Mouse (Mus musculus) lung, embryonic 14.5 days (tissue): Measurements from ENCODE around the gene Smim11. TPM values are rescaled to one million over a fixed set of nuclear protein-coding genes. Genes with fewer than 3 reads are reported as not detected.

Experiments used
- ATAC-seq: fragments of 200-750 bp; cut with Nextera tagmentation; 2 replicates; pipeline ENCODE4 v1.8.0; 2017; ENCODE audit warnings: mild to moderate bottlenecking, moderate TSS enrichment, moderate library complexity; ENCODE audit not compliant: insufficient read depth
- DNase-seq: peaks from one replicate; pipeline ENCODE4 v3.0.0-alpha.2; 2015
- H3K27ac ChIP-seq: fragments of 300-500 bp; sonication (generic); 2 replicates; pipeline ENCODE4 v1.5.1; 2014; ENCODE audit warnings: low read depth, mild to moderate bottlenecking, moderate library complexity
- H3K27me3 ChIP-seq: fragments of 300-500 bp; sonication (generic); 2 replicates; pipeline ENCODE4 v1.6.1; 2014; ENCODE audit warnings: low read length, control low read depth; ENCODE audit not compliant: insufficient read depth
- H3K36me3 ChIP-seq: fragments of 300-500 bp; sonication (generic); 2 replicates; pipeline ENCODE4 v1.6.1; 2014; ENCODE audit warnings: control low read depth; ENCODE audit not compliant: insufficient read depth
- H3K4me1 ChIP-seq: fragments of 300-500 bp; sonication (generic); 2 replicates; pipeline ENCODE4 v1.6.1; 2014; ENCODE audit warnings: antibody characterized with exemption, control low read depth; ENCODE audit not compliant: insufficient read depth
- H3K4me2 ChIP-seq: fragments of 300-500 bp; sonication (generic); 2 replicates; pipeline ENCODE4 v1.6.1; 2014; ENCODE audit warnings: mild to moderate bottlenecking
- H3K4me3 ChIP-seq: fragments of 300-500 bp; sonication (generic); 2 replicates; pipeline ENCODE4 v1.5.1; 2014; ENCODE audit warnings: low read depth, low read length
- H3K9ac ChIP-seq: fragments of 300-500 bp; sonication (generic); 2 replicates; pipeline ENCODE4 v1.6.1; 2014
- H3K9me3 ChIP-seq: fragments of 300-500 bp; sonication (generic); 2 replicates; pipeline ENCODE4 v1.6.1; 2016; ENCODE audit warnings: low read depth, low read length, control low read depth
- CTCF ChIP-seq: IDR thresholded peaks from 2 replicates; pipeline ENCODE4 v1.5.1; 2016; ENCODE audit warnings: antibody characterized with exemption, low read depth
- WGBS: fragments of 180-500 bp; shearing (Covaris S2); extraction: QIAGEN DNeasy Blood & Tissue Kit; methylation state at CpG from one replicate; pipeline ENCODE4 v1.1.7; 2014; 5-methylcytosine and 5-hydroxymethylcytosine counted together
- polyA plus RNA-seq: library from polyadenylated mRNA; unstranded; fragments of >200 nt; fragmentation: Nextera tagmentation; extraction: Ambion mirVana; gene quantifications from 2 replicates; pipeline ENCODE4 v1.2.1, GENCODE M21; 2014

The Smim11 gene
- polyA plus RNA-seq, 1 experiment from 2014 or later, result 134 TPM

GRCm38 (mm10) chr16:92286609-92287008 lies 14.5 kb upstream of the Smim11 start:
- no peaks in the 10 kb centered on the region for H3K4me1 ChIP-seq
- H3K36me3 ChIP-seq, result no peaks in the 10 kb centered on the region
- no peak overlapping the region for H3K27ac ChIP-seq
- H3K4me2 ChIP-seq, result no peak overlapping the region
- DNase-seq, result peak; percentile 96
- ATAC-seq, result no peak
- H3K9ac ChIP-seq, result no peak overlapping the region
- WGBS, result 10% methylated on average over 7 of the region's 7 CpGs
- no peak overlapping the region for H3K4me3 ChIP-seq
- no peaks in the 10 kb centered on the region for H3K27me3 ChIP-seq
- peak; percentile 93 for TF ChIP-seq CTCF
- H3K9me3 ChIP-seq, result no peaks in the 10 kb centered on the region

- Histone ChIP-seq H3K9ac (no peak overlapping the region), H3K4me3 (no peak overlapping the region), H3K27me3 (no peaks in the 10 kb centered on the region), H3K36me3 (no peaks in the 10 kb centered on the region), H3K27ac (no peak overlapping the region), H3K4me1 (no peaks in the 10 kb centered on the region), H3K9me3 (no peaks in the 10 kb centered on the region), H3K4me2 (no peak overlapping the region)
- ATAC-seq, result no peak; the same call in 1 of the 2 replicates
- peak; percentile 70 for DNase-seq
- 60% methylated on average over 9 of the region's 9 CpGs for WGBS
- peak; percentile 61 for TF ChIP-seq CTCF
Measured at GRCm38 (mm10) chr16:92288778-92289177, 12.3 kb upstream of the Smim11 start.

- Histone ChIP-seq H3K4me2 (no peak overlapping the region), H3K27me3 (no peaks in the 10 kb centered on the region), H3K4me3 (no peak overlapping the region), H3K27ac (no peak overlapping the region), H3K9me3 (no peaks in the 10 kb centered on the region), H3K36me3 (no peaks in the 10 kb centered on the region), H3K9ac (no peak overlapping the region), H3K4me1 (no peaks in the 10 kb centered on the region)
- no peak for TF ChIP-seq CTCF
- ATAC-seq (no peak), DNase-seq (no peak)
Measured at GRCm38 (mm10) chr16:92290045-92290444, 11.0 kb upstream of the Smim11 start.

GRCm38 (mm10) chr16:92292101-92292500 lies 9.0 kb upstream of the Smim11 start, which contains the start of gene Kcne2:
TSS of gene Kcne2 (plus strand) at chr16:92292389.
- no peaks in the 10 kb centered on the region for H3K36me3 ChIP-seq
- no peak within 1 kb of the TSS for H3K9ac ChIP-seq
- ATAC-seq (no peak), DNase-seq (peak; percentile 39)
- no peak within 1 kb of the TSS for H3K4me2 ChIP-seq
- WGBS, result 47% methylated on average over 10 of the region's 10 CpGs
- H3K9me3 ChIP-seq, result no peaks in the 10 kb centered on the region
- no peak within 1 kb of the TSS for H3K27ac ChIP-seq
- H3K27me3 ChIP-seq, result no peaks in the 10 kb centered on the region
- TF ChIP-seq CTCF, result no peak
- H3K4me3 ChIP-seq, result no peak within 1 kb of the TSS
- H3K4me1 ChIP-seq, result no peaks in the 10 kb centered on the region

GRCm38 (mm10) chr16:92294267-92294970 lies 6.7 kb upstream of the Smim11 start:
- H3K27ac ChIP-seq, result no peak overlapping the region
- peak; percentile 56; the same call in 1 of the 2 replicates for ATAC-seq
- no peaks in the 10 kb centered on the region for H3K27me3 ChIP-seq
- H3K36me3 ChIP-seq, result no peaks in the 10 kb centered on the region
- H3K9ac ChIP-seq, result no peak overlapping the region
- H3K4me2 ChIP-seq, result peak overlapping the region; percentile 33
- DNase-seq, result peak; percentile 30
- WGBS, result 43% methylated on average over 12 of the region's 12 CpGs
- H3K9me3 ChIP-seq, result no peaks in the 10 kb centered on the region
- no peak overlapping the region for H3K4me3 ChIP-seq
- TF ChIP-seq CTCF, result no peak
- H3K4me1 ChIP-seq, result no peaks in the 10 kb centered on the region

GRCm38 (mm10) chr16:92295328-92295727 lies 5.8 kb upstream of the Smim11 start:
- 55% methylated on average over 2 of the region's 2 CpGs for WGBS

GRCm38 (mm10) chr16:92301412-92301806 lies 323 bp downstream of the Smim11 start:
- H3K27ac ChIP-seq, result peak overlapping the region; percentile 9; the same call in 1 of the 2 replicates
- no peak for TF ChIP-seq CTCF
- DNase-seq (peak; percentile 45), ATAC-seq (peak; percentile 71)
- WGBS, result under 1% methylated on average over 12 of the region's 12 CpGs
- H3K4me3 ChIP-seq, result peak overlapping the region; percentile 58
- peaks cover 3% of the 10 kb centered on the region; the same call in 1 of the 2 replicates for H3K4me1 ChIP-seq
- H3K36me3 ChIP-seq, result peaks cover 8% of the 10 kb centered on the region; the same call in 1 of the 2 replicates
- H3K9ac ChIP-seq, result peak overlapping the region; percentile 63
- no peaks in the 10 kb centered on the region for H3K27me3 ChIP-seq
- peak overlapping the region; percentile 92 for H3K4me2 ChIP-seq
- no peaks in the 10 kb centered on the region for H3K9me3 ChIP-seq

More at GRCm38 (mm10) chr16:92295328-92295727, 5.8 kb upstream of the Smim11 start:
- TF ChIP-seq CTCF, result no peak
- Histone ChIP-seq H3K9me3 (no peaks in the 10 kb centered on the region), H3K4me2 (no peak overlapping the region), H3K36me3 (no peaks in the 10 kb centered on the region), H3K27me3 (no peaks in the 10 kb centered on the region), H3K27ac (no peak overlapping the region), H3K4me1 (no peaks in the 10 kb centered on the region), H3K4me3 (no peak overlapping the region), H3K9ac (no peak overlapping the region)
- no peak for DNase-seq
- ATAC-seq, result no peak
